8 mouse cellular contexts compared by ENCODE assay signal in genomic region chr2:152330858-152331423, GRCm38 (mm10). TPM values are rescaled to one million over a fixed set of nuclear protein-coding genes. Genes with fewer than 3 reads are reported as not detected.
DNase-seq lines count a peak whose midpoint lies in the region; ATAC-seq and TF ChIP-seq lines count a peak whose summit lies in the region.

No protein-coding gene starts in this region.

- H3K4me3 ChIP-seq in kidney, embryonic 14.5 days (ENCODE audit: low read length) = peak overlapping the region; percentile 92
- peak overlapping the region; percentile 95 for H3K4me3 ChIP-seq in bone marrow macrophage, adult 2 months (ENCODE audit: insufficient read depth, low read length)
- H3K4me3 ChIP-seq in hindbrain, embryonic 13.5 days = peak overlapping the region; percentile 86
- H3K4me3 ChIP-seq in midbrain, embryonic 11.5 days (ENCODE audit: low read depth, low read length) = peak overlapping the region; percentile 82; the same call in 1 of the 2 replicates

- H3K36me3 ChIP-seq in kidney, embryonic 14.5 days (ENCODE audit: control insufficient read depth, insufficient read depth, low read length) = peaks cover 27% of the 10 kb centered on the region
- H3K36me3 ChIP-seq in hindbrain, embryonic 13.5 days = peaks cover 38% of the 10 kb centered on the region
- peaks cover 5% of the 10 kb centered on the region for H3K36me3 ChIP-seq in midbrain, embryonic 11.5 days (ENCODE audit: control insufficient read depth, insufficient read depth, low read length)

- H3K9ac ChIP-seq in kidney, embryonic 14.5 days (ENCODE audit: low read depth, low read length) = peak overlapping the region; percentile 23; the same call in 1 of the 2 replicates
- H3K9ac ChIP-seq in hindbrain, embryonic 13.5 days = peak overlapping the region; percentile 93
- H3K9ac ChIP-seq in midbrain, embryonic 11.5 days (ENCODE audit: low read length) = peak overlapping the region; percentile 91; the same call in 1 of the 2 replicates

- no peak for DNase-seq in kidney, adult 11 months
- DNase-seq in midbrain, embryonic 11.5 days (ENCODE audit: low spot score, missing footprints) = no peak
- no peak for DNase-seq in gastrocnemius, postnatal 4 days (ENCODE audit: low spot score in 2 of 2)
- no peak for DNase-seq in ovary, postnatal 10 days (ENCODE audit: low spot score)

- ATAC-seq in kidney, embryonic 14.5 days (ENCODE audit: low FRiP score, low TSS enrichment) = no peak
- no peak for ATAC-seq in hindbrain, embryonic 13.5 days (ENCODE audit: low FRiP score)
- ATAC-seq in midbrain, embryonic 11.5 days (ENCODE audit: low FRiP score) = no peak
- ATAC-seq in inflammation-experienced regulatory T-cells, adult 6 months = no peak

- H3K27ac ChIP-seq in kidney, embryonic 14.5 days (ENCODE audit: low read depth, low read length) = no peak overlapping the region
- H3K27ac ChIP-seq in bone marrow macrophage, adult 2 months (ENCODE audit: insufficient read depth, low read depth, low read length) = no peak overlapping the region
- H3K27ac ChIP-seq in hindbrain, embryonic 13.5 days = no peak overlapping the region
- no peak overlapping the region for H3K27ac ChIP-seq in midbrain, embryonic 11.5 days (ENCODE audit: low read depth, low read length)

- H3K4me1 ChIP-seq in kidney, embryonic 14.5 days (ENCODE audit: control insufficient read depth, insufficient read depth, low read length) = peaks cover 14% of the 10 kb centered on the region
- peaks cover 9% of the 10 kb centered on the region for H3K4me1 ChIP-seq in bone marrow macrophage, adult 2 months (ENCODE audit: control insufficient read depth, insufficient read depth, low read length)
- peaks cover 33% of the 10 kb centered on the region for H3K4me1 ChIP-seq in hindbrain, embryonic 13.5 days (replicated peaks)
- H3K4me1 ChIP-seq in midbrain, embryonic 11.5 days (ENCODE audit: control insufficient read depth, insufficient read depth, low read length) = peaks cover 10% of the 10 kb centered on the region

- no peak for TF ChIP-seq POLR2A in bone marrow macrophage, adult 2 months (IDR thresholded peaks at IDR 0.05; ENCODE audit: borderline replicate concordance, low read depth, low read length)

- TF ChIP-seq CTCF in bone marrow macrophage, adult 2 months (IDR thresholded peaks at IDR 0.05; ENCODE audit: low read depth, low read length) = no peak

- no peaks in the 10 kb centered on the region for H3K9me3 ChIP-seq in kidney, embryonic 14.5 days (ENCODE audit: control insufficient read depth, low read length)
- no peaks in the 10 kb centered on the region for H3K9me3 ChIP-seq in hindbrain, embryonic 13.5 days
- H3K9me3 ChIP-seq in midbrain, embryonic 11.5 days (ENCODE audit: control insufficient read depth, low read length) = no peaks in the 10 kb centered on the region

- H3K4me2 ChIP-seq in kidney, embryonic 14.5 days (replicated peaks; ENCODE audit: low read depth, low read length) = peak overlapping the region; percentile 89
- peak overlapping the region; percentile 90 for H3K4me2 ChIP-seq in hindbrain, embryonic 13.5 days
- H3K4me2 ChIP-seq in midbrain, embryonic 11.5 days = peak overlapping the region; percentile 77

- no peaks in the 10 kb centered on the region for H3K27me3 ChIP-seq in kidney, embryonic 14.5 days (ENCODE audit: control insufficient read depth, insufficient read depth, low read length)
- no peaks in the 10 kb centered on the region for H3K27me3 ChIP-seq in hindbrain, embryonic 13.5 days
- H3K27me3 ChIP-seq in midbrain, embryonic 11.5 days (ENCODE audit: control insufficient read depth, insufficient read depth, low read length) = no peaks in the 10 kb centered on the region

- WGBS in kidney, embryonic 14.5 days = 67% methylated on average over 7 of the region's 7 CpGs
- WGBS in hindbrain, embryonic 13.5 days = 77% methylated on average over 7 of the region's 7 CpGs
- WGBS in midbrain, embryonic 11.5 days = 75% methylated on average over 7 of the region's 7 CpGs

RNA-seq across cellular contexts. Expression of gene Rbck1, which starts 1.5 kb away (rescaled TPM):
- polyA plus RNA-seq in kidney, embryonic 14.5 days (2014; fragmentation: Nextera tagmentation; extraction: Ambion mirVana) = 59.1 and 87.1 TPM in 2 replicates
- polyA plus RNA-seq in bone marrow macrophage, adult 2 months (2012; ENCODE audit: insufficient read depth, insufficient read length, missing spikeins) = 55.3 and 57.2 TPM in 2 replicates
- polyA plus RNA-seq in hindbrain, embryonic 13.5 days (2015; fragmentation: Nextera tagmentation; extraction: Ambion mirVana) = 97.5 and 98.9 TPM in 2 replicates
- polyA plus RNA-seq in midbrain, embryonic 11.5 days (2014; fragmentation: Nextera tagmentation; extraction: Ambion mirVana) = 62.0 and 70.1 TPM in 2 replicates
- polyA plus RNA-seq in inflammation-experienced regulatory T-cells, adult 6 months (2017; shearing (Covaris generic)) = 10 to 100 TPM; 54.0 to 68.9 (median 63.6) TPM
- total RNA-seq in gastrocnemius, postnatal 4 days (2021) = 10 to 100 TPM; 60.1 to 67.8 TPM

RNA-seq across cellular contexts. Expression of gene Trib3, which starts 12.9 kb away (rescaled TPM):
- polyA plus RNA-seq in kidney, embryonic 14.5 days (2014; fragmentation: Nextera tagmentation; extraction: Ambion mirVana) = 0.57 and 0.61 TPM in 2 replicates
- 1.5 and 1.9 TPM in 2 replicates for polyA plus RNA-seq in bone marrow macrophage, adult 2 months (2012; ENCODE audit: insufficient read depth, insufficient read length, missing spikeins)
- 0.97 and 1.5 TPM in 2 replicates for polyA plus RNA-seq in hindbrain, embryonic 13.5 days (2015; fragmentation: Nextera tagmentation; extraction: Ambion mirVana)
- 1.1 and 1.2 TPM in 2 replicates for polyA plus RNA-seq in midbrain, embryonic 11.5 days (2014; fragmentation: Nextera tagmentation; extraction: Ambion mirVana)
- polyA plus RNA-seq in inflammation-experienced regulatory T-cells, adult 6 months (2017; shearing (Covaris generic)) = 1 to 10 TPM; 1.7 to 3.5 (median 2.1) TPM
- total RNA-seq in gastrocnemius, postnatal 4 days (2021) = 1 to 10 TPM; 1.4 to 1.7 TPM

RNA-seq across cellular contexts. Expression of gene Tbc1d20, which starts 37.3 kb away (rescaled TPM):
- 19.4 and 37.4 TPM in 2 replicates for polyA plus RNA-seq in kidney, embryonic 14.5 days (2014; fragmentation: Nextera tagmentation; extraction: Ambion mirVana)
- polyA plus RNA-seq in bone marrow macrophage, adult 2 months (2012; ENCODE audit: insufficient read depth, insufficient read length, missing spikeins) = 60.1 and 63.6 TPM in 2 replicates
- 32.2 and 34.3 TPM in 2 replicates for polyA plus RNA-seq in hindbrain, embryonic 13.5 days (2015; fragmentation: Nextera tagmentation; extraction: Ambion mirVana)
- polyA plus RNA-seq in midbrain, embryonic 11.5 days (2014; fragmentation: Nextera tagmentation; extraction: Ambion mirVana) = 24.2 and 25.0 TPM in 2 replicates
- polyA plus RNA-seq in inflammation-experienced regulatory T-cells, adult 6 months (2017; shearing (Covaris generic)) = 10 to 100 TPM; 16.1 to 19.1 (median 16.8) TPM
- 10 to 100 TPM; 50.3 to 50.5 TPM for total RNA-seq in gastrocnemius, postnatal 4 days (2021)

RNA-seq across cellular contexts. Expression of gene Nrsn2, which starts 45.5 kb away (rescaled TPM):
- 1.7 and 2.4 TPM in 2 replicates for polyA plus RNA-seq in kidney, embryonic 14.5 days (2014; fragmentation: Nextera tagmentation; extraction: Ambion mirVana)
- polyA plus RNA-seq in bone marrow macrophage, adult 2 months (2012; ENCODE audit: insufficient read depth, insufficient read length, missing spikeins) = not detected in 2 replicates
- polyA plus RNA-seq in hindbrain, embryonic 13.5 days (2015; fragmentation: Nextera tagmentation; extraction: Ambion mirVana) = 28.1 and 34.2 TPM in 2 replicates
- polyA plus RNA-seq in midbrain, embryonic 11.5 days (2014; fragmentation: Nextera tagmentation; extraction: Ambion mirVana) = 5.3 and 6.2 TPM in 2 replicates
- polyA plus RNA-seq in inflammation-experienced regulatory T-cells, adult 6 months (2017; shearing (Covaris generic)) = not detected
- total RNA-seq in gastrocnemius, postnatal 4 days (2021) = under 1 TPM in 1 of 2 experiments, not detected in 1; 0.23 TPM

Comparison
In these comparisons a context has a peak if more than half of its experiments do, and no peak if none do; other contexts are left out.
1. H3K9ac ChIP-seq: peak in every context shown above with its lines; median percentile 93 in hindbrain, embryonic 13.5 days; 91 in midbrain, embryonic 11.5 days; 23 in kidney, embryonic 14.5 days.